8 mouse cellular contexts compared by ENCODE assay signal in the genomic region with DNA sequence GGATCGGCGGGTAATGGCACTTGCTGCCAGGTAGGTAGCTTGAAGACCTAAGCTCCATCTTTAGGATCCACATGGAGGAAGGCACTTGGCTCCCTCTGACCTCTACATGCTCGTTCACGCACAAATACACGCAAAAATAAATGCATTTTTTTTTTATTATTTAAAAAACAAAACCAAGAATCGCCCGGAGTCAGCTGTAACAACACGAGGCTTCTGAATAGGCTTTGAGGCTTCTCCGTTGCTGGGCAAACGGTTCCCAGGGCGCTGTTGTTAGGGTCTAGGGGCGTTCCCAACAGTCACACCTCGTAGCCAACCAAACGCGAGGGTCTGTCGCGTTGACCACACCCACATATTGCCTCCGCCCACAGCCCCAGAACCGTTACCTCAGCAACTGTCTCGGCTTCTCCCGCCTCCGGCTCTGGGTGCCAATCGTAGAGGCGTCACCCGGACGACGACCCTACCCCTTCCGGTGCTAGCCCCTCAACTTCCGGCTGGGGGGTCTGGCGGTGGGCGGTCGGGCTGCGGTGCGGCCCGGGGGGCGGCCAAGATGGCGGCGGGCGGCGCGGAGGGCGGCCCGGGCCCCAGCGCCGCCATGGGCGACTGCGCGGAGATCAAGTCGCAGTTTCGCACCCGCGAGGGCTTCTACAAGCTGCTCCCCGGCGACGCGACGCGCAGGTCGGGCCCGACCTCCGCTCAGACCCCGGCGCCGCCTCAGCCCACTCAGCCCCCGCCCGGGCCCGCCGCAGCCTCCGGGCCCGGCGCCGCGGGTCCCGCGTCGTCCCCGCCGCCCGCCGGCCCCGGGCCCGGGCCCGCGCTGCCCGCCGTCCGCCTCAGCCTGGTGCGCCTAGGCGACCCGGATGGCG. TPM values are rescaled to one million over a fixed set of nuclear protein-coding genes. Genes with fewer than 3 reads are reported as not detected.
A peak's percentile ranks its signal among the peaks of the same experiment; 100 is the strongest.
DNase-seq lines count a peak whose midpoint lies in the region; ATAC-seq and TF ChIP-seq lines count a peak whose summit lies in the region.

TSS of gene Dmwd (plus strand) at position 505 of the 863 bp plus-strand sequence.

- H3K27me3 ChIP-seq in forebrain, embryonic 14.5 days (replicated peaks; ENCODE audit: control insufficient read depth, insufficient read depth, low read length), result no peaks in the 10 kb centered on the region
- peaks cover 50% of the 10 kb centered on the region for H3K27me3 ChIP-seq in liver, embryonic 15.5 days
- no peaks in the 10 kb centered on the region for H3K27me3 ChIP-seq in neural tube, embryonic 13.5 days

- peak within 1 kb of the TSS; percentile 93 for H3K9ac ChIP-seq in ES-E14 (ENCODE audit: insufficient read depth, low read depth, low read length, poor library complexity, severe bottlenecking)
- peak within 1 kb of the TSS; percentile 98 for H3K9ac ChIP-seq in forebrain, embryonic 14.5 days (ENCODE audit: low read length)
- peak within 1 kb of the TSS; percentile 76 for H3K9ac ChIP-seq in liver, embryonic 15.5 days
- peak within 1 kb of the TSS; percentile 98 for H3K9ac ChIP-seq in neural tube, embryonic 13.5 days

- in situ Hi-C loops in ES-E14 (cut with MboI; ENCODE audit: low sequenced_read_pairs in 2 of 2, unreplicated experiment in 2 of 2), result no loop called here

- H3K4me2 ChIP-seq in forebrain, embryonic 14.5 days (ENCODE audit: low read length), result peak within 1 kb of the TSS; percentile 91
- peak within 1 kb of the TSS; percentile 92 for H3K4me2 ChIP-seq in liver, embryonic 15.5 days
- H3K4me2 ChIP-seq in neural tube, embryonic 13.5 days, result peak within 1 kb of the TSS; percentile 79

- intact Hi-C loops in heart, postnatal 10 days (cut with DNase I), result no loop called here

- H3K36me3 ChIP-seq in ES-E14 (ENCODE audit: control insufficient read depth, insufficient read depth, low read length, poor library complexity, severe bottlenecking), result peaks cover 27% of the 10 kb centered on the region
- H3K36me3 ChIP-seq in forebrain, embryonic 14.5 days (ENCODE audit: control insufficient read depth, insufficient read depth, low read length), result peaks cover 34% of the 10 kb centered on the region
- H3K36me3 ChIP-seq in liver, embryonic 15.5 days (replicated peaks), result peaks cover 18% of the 10 kb centered on the region
- H3K36me3 ChIP-seq in neural tube, embryonic 13.5 days, result peaks cover 31% of the 10 kb centered on the region

- no peaks in the 10 kb centered on the region for H3K9me3 ChIP-seq in ES-E14 (ENCODE audit: control insufficient read depth, insufficient read depth, low read depth, low read length)
- H3K9me3 ChIP-seq in forebrain, embryonic 14.5 days (replicated peaks; ENCODE audit: control insufficient read depth, low read length), result no peaks in the 10 kb centered on the region
- H3K9me3 ChIP-seq in liver, embryonic 15.5 days (replicated peaks), result no peaks in the 10 kb centered on the region
- H3K9me3 ChIP-seq in neural tube, embryonic 13.5 days, result no peaks in the 10 kb centered on the region

- H3K4me3 ChIP-seq in ES-E14 (ENCODE audit: insufficient read depth in 1 of 2, low read depth in 1 of 2, low read length in 2 of 2, poor library complexity in 1 of 2, severe bottlenecking in 1 of 2), result peak within 1 kb of the TSS; percentile 90 to 98
- peak within 1 kb of the TSS; percentile 97 for H3K4me3 ChIP-seq in forebrain, embryonic 14.5 days (ENCODE audit: low read depth, low read length)
- H3K4me3 ChIP-seq in liver, embryonic 15.5 days (replicated peaks), result peak within 1 kb of the TSS; percentile 82
- peak within 1 kb of the TSS; percentile 95 for H3K4me3 ChIP-seq in neural tube, embryonic 13.5 days

- 2% methylated on average over 64 of the region's 91 CpGs for WGBS in forebrain, embryonic 14.5 days
- WGBS in liver, embryonic 15.5 days (ENCODE audit: insufficient replicate concordance), result 1% methylated on average over 85 of the region's 91 CpGs
- WGBS in neural tube, embryonic 13.5 days, result under 1% methylated on average over 90 of the region's 91 CpGs

- ATAC-seq in forebrain, embryonic 14.5 days, result peak; percentile 99
- ATAC-seq in liver, embryonic 15.5 days (ENCODE audit: insufficient read depth), result peak; percentile 93
- ATAC-seq in neural tube, embryonic 13.5 days (ENCODE audit: low read depth), result peak; percentile 98

- peak; percentile 100 for DNase-seq in ES-E14 (ENCODE audit: low read depth, low spot score)
- DNase-seq in cerebellum, adult 11 months, result peak; percentile 89
- DNase-seq in forebrain, embryonic 14.5 days (ENCODE audit: low spot score), result peak; percentile 100
- peak; percentile 98 for DNase-seq in heart, postnatal 10 days
- DNase-seq in kidney, postnatal 4 days, result peak; percentile 97 to 98
- DNase-seq in telencephalon, adult 2 months (ENCODE audit: low read depth, low spot score), result peak; percentile 96

- H3K27ac ChIP-seq in ES-E14 (ENCODE audit: insufficient read depth, low read depth, low read length, poor library complexity, severe bottlenecking), result peak within 1 kb of the TSS; percentile 22; the same call in 1 of the 2 replicates
- H3K27ac ChIP-seq in forebrain, embryonic 14.5 days (ENCODE audit: low read depth, low read length), result peak within 1 kb of the TSS; percentile 78
- H3K27ac ChIP-seq in liver, embryonic 15.5 days (replicated peaks), result peak within 1 kb of the TSS; percentile 81
- peak within 1 kb of the TSS; percentile 86 for H3K27ac ChIP-seq in neural tube, embryonic 13.5 days (replicated peaks)

- peaks cover 0 to 19% of the 10 kb centered on the region in 2 experiments; a peak in 3 of 4 replicates for H3K4me1 ChIP-seq in ES-E14 (ENCODE audit: control insufficient read depth in 2 of 2, insufficient read depth in 2 of 2, low read length in 2 of 2, poor library complexity in 1 of 2)
- H3K4me1 ChIP-seq in forebrain, embryonic 14.5 days (ENCODE audit: control insufficient read depth, insufficient read depth, low read length), result peaks cover 11% of the 10 kb centered on the region
- peaks cover 37% of the 10 kb centered on the region for H3K4me1 ChIP-seq in liver, embryonic 15.5 days (replicated peaks)
- peaks cover 28% of the 10 kb centered on the region for H3K4me1 ChIP-seq in neural tube, embryonic 13.5 days (replicated peaks)

TF ChIP-seq in ES-E14, 5 proteins besides CTCF, POLR2A, EP300 and RAD21:
- 0 out of 2 replicates have a peak, but pooled peaks have one; percentile 22 for TF ChIP-seq CHD2 (IDR thresholded peaks at IDR 0.05; ENCODE audit: low read depth, low read length)
- TF ChIP-seq MAFK (IDR thresholded peaks at IDR 0.05; ENCODE audit: insufficient read depth, low read depth, low read length), result no peak
- TF ChIP-seq ZC3H11A (IDR thresholded peaks at IDR 0.05; ENCODE audit: borderline replicate concordance, low read depth, low read length), result no peak
- TF ChIP-seq HCFC1 (IDR thresholded peaks at IDR 0.05; ENCODE audit: borderline replicate concordance, insufficient read depth, low read length), result no peak
- no peak for TF ChIP-seq ZNF384 (IDR thresholded peaks at IDR 0.05; ENCODE audit: low read depth, low read length)

RNA-seq across cellular contexts. Expression of gene Dmwd, which starts in this region (rescaled TPM):
- total RNA-seq in ES-E14 (2012; rRNA removed), result 41.3 and 45.2 TPM in 2 replicates
- polyA plus RNA-seq in forebrain, embryonic 14.5 days (2014; fragmentation: Nextera tagmentation; extraction: Ambion mirVana), result 28.0 and 29.1 TPM in 2 replicates
- 10 to 100 TPM; 48.4 to 50.7 TPM for total RNA-seq in heart, postnatal 10 days (2021)
- polyA plus RNA-seq in liver, embryonic 15.5 days (2015; fragmentation: Nextera tagmentation; extraction: Ambion mirVana), result 3.6 and 5.4 TPM in 2 replicates
- polyA plus RNA-seq in neural tube, embryonic 13.5 days (2015; fragmentation: Nextera tagmentation; extraction: Ambion mirVana), result 25.1 and 26.0 TPM in 2 replicates

Comparison
In these comparisons a context has a peak if more than half of its experiments do, and no peak if none do; other contexts are left out.
1. Peak in every context shown above with its lines: DNase-seq, ATAC-seq, H3K4me3 ChIP-seq and H3K27ac ChIP-seq.
2. H3K27ac ChIP-seq: peak in every context shown above with its lines; median percentile 86 in neural tube, embryonic 13.5 days; 81 in liver, embryonic 15.5 days; 78 in forebrain, embryonic 14.5 days; 22 in ES-E14.